Mouse (Mus musculus) forebrain, embryonic 11.5 days (tissue): ENCODE measurements at regions not wholly inside any gene's neighbourhood (a gene's known extent, or its start where the extent isn't known, plus 50 kb on each side); places are given as distances from the start of the nearest gene placed in this dataset.
"Not testable (repeated sequence)": the region's sequence is repeated elsewhere in the genome, so short reads cannot be mapped to it uniquely, and the experiment has no call there.

Source experiments
- ATAC-seq: fragments of 200-750 bp; cut with Nextera tagmentation; replicated peaks from 2 replicates; pipeline ENCODE4 v1.8.0; 2017; ENCODE audit warnings: moderate TSS enrichment; ENCODE audit not compliant: low FRiP score
- DNase-seq: peaks from one replicate; pipeline ENCODE4 v3.0.0-alpha.2; 2017; ENCODE audit warnings: low spot score
- H3K27ac ChIP-seq: fragments of 300-500 bp; sonication (generic); 2 replicates; pipeline ENCODE4 v1.5.1; 2014; ENCODE audit warnings: low read depth, low read length
- H3K27me3 ChIP-seq: fragments of 300-500 bp; sonication (generic); 2 replicates; pipeline ENCODE4 v1.6.1; 2014; ENCODE audit warnings: mild to moderate bottlenecking, low read length, mixed read lengths; ENCODE audit not compliant: control insufficient read depth, insufficient read depth
- H3K36me3 ChIP-seq: fragments of 300-500 bp; sonication (generic); 2 replicates; pipeline ENCODE4 v1.6.1; 2014; ENCODE audit warnings: mild to moderate bottlenecking, low read length, moderate library complexity, mixed read lengths; ENCODE audit not compliant: control insufficient read depth, insufficient read depth
- H3K4me1 ChIP-seq: fragments of 300-500 bp; sonication (generic); replicated peaks from 2 replicates; pipeline ENCODE4 v1.6.1; 2014; ENCODE audit warnings: low read length, mixed read lengths; ENCODE audit not compliant: control insufficient read depth, insufficient read depth
- H3K4me2 ChIP-seq: fragments of 300-500 bp; sonication (generic); 2 replicates; pipeline ENCODE4 v1.6.1; 2014; ENCODE audit warnings: low read depth, mild to moderate bottlenecking, low read length, moderate library complexity, mixed read lengths; ENCODE audit not compliant: severe bottlenecking
- H3K4me3 ChIP-seq: fragments of 300-500 bp; sonication (generic); 2 replicates; pipeline ENCODE4 v1.5.1; 2014; ENCODE audit warnings: low read depth, low read length
- H3K9ac ChIP-seq: fragments of 300-500 bp; sonication (generic); 2 replicates; pipeline ENCODE4 v1.6.1; 2014; ENCODE audit warnings: low read length
- H3K9me3 ChIP-seq: fragments of 300-500 bp; sonication (generic); 2 replicates; pipeline ENCODE4 v1.6.1; 2016; ENCODE audit warnings: low read length, mixed read lengths; ENCODE audit not compliant: control insufficient read depth
- WGBS: fragments of 180-500 bp; shearing (Covaris S2); extraction: QIAGEN DNeasy Blood & Tissue Kit; methylation state at CpG from one replicate; pipeline ENCODE4 v1.1.7; 2014; 5-methylcytosine and 5-hydroxymethylcytosine counted together

DNA sequence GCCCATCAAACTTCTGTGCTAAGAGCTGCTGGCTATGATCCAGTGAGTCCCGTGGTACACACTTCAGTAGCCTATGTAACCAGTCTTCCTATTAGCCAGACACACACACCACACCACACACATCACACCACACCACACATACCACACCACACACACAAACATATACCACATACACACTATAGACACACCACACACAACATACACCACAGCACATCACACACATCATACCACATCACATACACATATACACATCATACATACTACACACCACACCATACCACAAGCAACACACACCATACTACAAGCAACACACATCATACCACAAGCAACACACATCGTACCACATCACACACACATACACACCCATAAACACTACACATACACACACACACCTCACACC is 119.7 kb upstream of the Arid1b start:
- Histone ChIP-seq H3K27me3 (no peaks in the 10 kb centered on the region), H3K9me3 (no peaks in the 10 kb centered on the region), H3K4me1 (no peaks in the 10 kb centered on the region), H3K9ac (no peak overlapping the region), H3K27ac (no peak overlapping the region), H3K4me3 (no peak overlapping the region), H3K4me2 (no peak overlapping the region), H3K36me3 (no peaks in the 10 kb centered on the region)
- peak; percentile 7 for DNase-seq
- WGBS, result 88% methylated on average over 2 of the region's 2 CpGs
- ATAC-seq, result no peak

DNA sequence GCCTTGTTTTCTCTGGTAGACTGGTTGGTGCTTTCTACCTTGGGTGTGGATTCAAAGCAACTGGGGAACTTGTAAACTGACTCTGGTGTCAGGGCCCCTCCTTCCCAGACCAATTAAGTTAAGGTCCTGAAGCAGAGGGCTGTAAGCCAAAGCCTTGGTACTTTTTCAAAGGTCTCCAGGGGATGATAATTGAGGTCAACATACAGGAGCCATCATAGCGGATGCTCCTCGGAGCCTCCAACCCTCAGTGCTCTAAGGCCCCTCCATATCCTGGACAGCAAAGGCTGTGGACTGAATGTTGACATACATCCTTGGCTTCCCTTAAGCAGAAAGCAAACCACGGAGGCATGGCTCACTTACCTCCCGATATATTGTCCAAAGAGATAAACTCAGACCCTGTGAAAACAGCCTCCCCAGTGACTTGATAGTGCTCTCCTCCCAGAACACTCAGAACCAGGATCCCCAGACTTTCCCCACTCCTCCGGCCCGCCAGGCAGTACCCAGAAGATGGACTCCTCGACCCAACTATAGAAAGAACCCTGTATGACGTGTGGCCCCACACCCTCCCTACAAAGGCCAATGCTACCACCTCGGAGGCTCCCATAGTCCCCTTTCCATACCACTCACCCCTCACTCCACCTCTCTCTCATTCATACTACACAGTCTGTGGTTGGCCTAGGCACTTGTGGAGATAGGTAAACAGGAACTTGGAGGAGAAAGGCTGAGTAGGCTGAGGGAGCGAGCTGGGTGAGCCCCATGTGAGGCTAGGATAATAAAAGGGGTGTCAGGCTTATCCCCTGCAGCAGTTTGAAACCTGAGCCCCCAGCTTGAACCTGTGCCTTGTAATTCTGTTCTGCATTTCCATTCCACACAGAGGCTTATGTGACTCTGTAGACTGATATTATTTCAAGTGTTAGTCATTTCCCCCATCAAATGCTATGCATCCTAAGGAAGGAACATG is 118.8 kb upstream of the Arid1b start:
- peak; percentile 26 for DNase-seq
- WGBS, result 79% methylated on average over 10 of the region's 10 CpGs
- no peaks in the 10 kb centered on the region for H3K27me3 ChIP-seq
- H3K4me1 ChIP-seq, result no peaks in the 10 kb centered on the region
- H3K9me3 ChIP-seq, result no peaks in the 10 kb centered on the region
- H3K4me3 ChIP-seq, result no peak overlapping the region
- no peak for ATAC-seq
- no peak overlapping the region for H3K4me2 ChIP-seq
- no peak overlapping the region for H3K9ac ChIP-seq
- no peak overlapping the region for H3K27ac ChIP-seq
- H3K36me3 ChIP-seq, result no peaks in the 10 kb centered on the region

DNA sequence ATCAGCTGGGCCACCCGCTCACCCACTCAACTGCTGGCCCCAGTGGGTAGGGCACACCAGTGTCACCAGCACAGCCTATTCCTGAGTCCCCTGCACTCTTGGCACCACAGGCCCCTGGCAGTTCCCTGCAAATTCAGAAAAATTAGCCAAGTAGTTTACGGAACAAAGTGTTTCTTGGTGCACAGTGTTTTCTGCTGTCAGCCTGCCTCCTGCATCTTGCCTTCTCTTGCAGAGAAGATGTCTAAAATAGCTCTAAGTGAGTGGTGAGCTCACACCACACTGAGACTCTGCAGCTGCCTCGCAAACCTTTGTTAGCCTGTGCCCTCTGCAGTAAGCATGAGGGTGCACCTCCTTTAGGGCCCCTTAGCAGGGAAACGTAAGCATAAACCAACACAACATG is 117.7 kb upstream of the Arid1b start:
- Histone ChIP-seq H3K27ac (no peak overlapping the region), H3K36me3 (no peaks in the 10 kb centered on the region), H3K4me3 (no peak overlapping the region), H3K4me2 (no peak overlapping the region), H3K27me3 (no peaks in the 10 kb centered on the region), H3K9me3 (no peaks in the 10 kb centered on the region), H3K4me1 (no peaks in the 10 kb centered on the region), H3K9ac (no peak overlapping the region)
- 88% methylated on average over 4 of the region's 4 CpGs for WGBS
- DNase-seq, result peak; percentile 17
- ATAC-seq, result no peak

DNA sequence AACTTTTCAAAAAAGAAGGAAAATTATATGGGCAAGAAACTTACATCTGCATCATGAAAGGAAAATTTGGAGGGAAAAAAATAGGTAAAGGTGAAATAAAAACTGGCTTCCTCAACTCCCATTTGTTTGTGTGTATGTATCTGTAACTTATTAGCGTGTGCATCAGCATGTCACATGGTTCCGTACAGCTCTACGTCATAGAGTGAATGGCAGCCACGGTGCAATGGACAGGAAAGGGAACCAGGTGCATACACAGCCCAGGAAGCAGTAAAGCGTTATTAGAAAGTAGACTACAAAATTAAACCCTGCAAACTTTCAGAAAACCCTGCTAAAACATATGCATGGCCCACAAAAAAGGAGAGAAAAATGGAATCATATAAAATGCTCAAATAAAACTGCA is 112.7 kb upstream of the Arid1b start:
- no peak for ATAC-seq
- Histone ChIP-seq H3K27ac (no peak overlapping the region), H3K36me3 (no peaks in the 10 kb centered on the region), H3K27me3 (no peaks in the 10 kb centered on the region), H3K9me3 (no peaks in the 10 kb centered on the region), H3K4me2 (no peak overlapping the region), H3K4me1 (no peaks in the 10 kb centered on the region), H3K4me3 (no peak overlapping the region), H3K9ac (no peak overlapping the region)
- no peak for DNase-seq
- WGBS, result 92% methylated on average over 5 of the region's 5 CpGs

DNA sequence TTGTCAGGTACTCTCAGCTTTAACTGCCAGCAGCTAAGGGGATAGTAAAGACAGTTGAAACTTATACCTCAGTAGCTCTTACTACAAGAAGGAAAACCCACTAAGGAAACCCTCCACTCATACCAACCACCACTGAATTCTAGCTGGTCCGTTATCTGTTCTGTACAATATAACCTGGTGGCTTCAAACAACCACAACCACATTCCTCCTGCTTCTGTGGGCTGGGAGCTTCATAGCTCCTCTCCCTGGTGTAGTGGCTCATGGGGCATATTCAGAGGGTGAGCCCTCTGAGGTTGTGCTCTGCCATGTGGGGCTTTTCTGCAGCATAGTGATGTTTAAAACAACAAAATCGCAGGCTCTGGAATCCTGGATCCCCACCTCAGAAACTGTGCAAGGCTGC is 110.0 kb upstream of the Arid1b start:
- Histone ChIP-seq H3K9ac (no peak overlapping the region), H3K4me3 (no peak overlapping the region), H3K27ac (no peak overlapping the region), H3K4me2 (no peak overlapping the region), H3K4me1 (no peaks in the 10 kb centered on the region), H3K9me3 (no peaks in the 10 kb centered on the region), H3K27me3 (no peaks in the 10 kb centered on the region), H3K36me3 (no peaks in the 10 kb centered on the region)
- 85% methylated on average over 2 of the region's 2 CpGs for WGBS
- peak; percentile 5 for DNase-seq
- ATAC-seq, result no peak

DNA sequence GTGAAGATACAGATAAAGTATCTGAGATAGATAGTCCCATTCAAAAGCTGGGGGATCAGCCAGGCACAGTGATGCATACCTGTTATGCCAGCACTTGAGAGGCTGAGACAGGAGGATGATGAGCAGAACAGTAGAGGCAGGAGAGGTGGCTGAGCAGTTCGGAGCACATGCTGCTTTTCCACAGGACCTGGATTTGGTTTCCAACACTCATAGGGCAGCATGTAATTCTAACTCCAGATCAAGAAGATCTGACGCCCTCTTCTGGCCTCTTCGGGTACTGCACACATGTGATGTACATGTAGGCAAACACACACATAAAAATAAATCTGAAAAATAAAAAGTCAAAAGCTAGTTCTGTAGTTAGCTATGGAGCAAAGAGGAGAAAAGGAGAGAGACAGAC is 109.4 kb upstream of the Arid1b start:
- WGBS, result 72% methylated on average over 3 of the region's 3 CpGs
- Histone ChIP-seq H3K27me3 (no peaks in the 10 kb centered on the region), H3K9me3 (no peaks in the 10 kb centered on the region), H3K9ac (no peak overlapping the region), H3K36me3 (no peaks in the 10 kb centered on the region), H3K4me3 (no peak overlapping the region), H3K4me1 (no peaks in the 10 kb centered on the region), H3K27ac (no peak overlapping the region), H3K4me2 (no peak overlapping the region)
- DNase-seq, result no peak
- no peak for ATAC-seq

DNA sequence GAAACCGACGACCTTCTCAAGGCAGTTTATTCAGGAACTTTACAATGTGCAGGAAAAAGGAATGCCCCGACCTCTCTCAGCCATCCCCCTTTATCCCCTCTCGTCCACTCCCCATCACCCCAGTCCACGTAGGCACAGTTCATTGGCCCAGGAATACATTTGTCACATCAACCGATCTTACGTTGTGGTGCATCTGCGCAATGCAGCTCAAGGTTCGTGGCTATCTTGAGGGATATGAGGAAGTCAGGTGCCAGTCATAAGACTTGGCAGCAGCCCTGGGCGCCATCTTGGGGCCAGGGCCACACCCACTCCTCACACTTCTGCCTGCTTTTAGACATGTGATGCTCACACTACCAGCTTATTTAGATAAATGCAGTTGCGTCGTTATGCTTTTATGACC is 106.8 kb upstream of the Arid1b start:
- not testable (repeated sequence) for H3K36me3 ChIP-seq, H3K27ac ChIP-seq, H3K4me3 ChIP-seq, H3K27me3 ChIP-seq, ATAC-seq, H3K9ac ChIP-seq, H3K9me3 ChIP-seq, H3K4me1 ChIP-seq, H3K4me2 ChIP-seq
- 90% methylated on average over 12 of the region's 12 CpGs for WGBS
- peak; percentile 16 for DNase-seq

DNA sequence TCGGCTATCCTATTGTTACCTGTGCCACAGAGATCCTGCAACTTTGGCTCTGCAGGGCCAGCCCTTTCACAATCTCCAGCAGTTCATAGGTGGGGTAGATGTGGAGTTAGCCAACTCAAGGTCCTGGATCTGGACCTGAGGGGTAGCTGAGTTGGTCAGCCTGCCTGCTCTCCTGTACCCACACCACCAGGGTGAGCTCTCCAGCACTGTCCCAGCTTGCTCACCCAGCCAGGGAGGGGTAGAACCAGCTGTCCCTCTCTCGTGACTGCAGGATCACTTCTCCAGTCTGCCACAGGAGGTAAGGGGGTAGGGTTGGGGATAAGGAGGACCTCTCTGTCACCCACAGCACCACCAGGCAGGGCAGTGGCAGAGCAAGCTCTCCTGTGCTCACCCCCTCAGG is 104.6 kb upstream of the Arid1b start:
- no peak overlapping the region for H3K27ac ChIP-seq
- no peaks in the 10 kb centered on the region for H3K36me3 ChIP-seq
- H3K9me3 ChIP-seq, result no peaks in the 10 kb centered on the region
- no peak overlapping the region for H3K4me2 ChIP-seq
- ATAC-seq, result no peak
- no peak overlapping the region for H3K9ac ChIP-seq
- H3K4me3 ChIP-seq, result no peak overlapping the region
- DNase-seq, result peak; percentile 42
- no peaks in the 10 kb centered on the region for H3K27me3 ChIP-seq
- WGBS, result 70% methylated on average over 2 of the region's 2 CpGs
- H3K4me1 ChIP-seq, result no peaks in the 10 kb centered on the region

DNA sequence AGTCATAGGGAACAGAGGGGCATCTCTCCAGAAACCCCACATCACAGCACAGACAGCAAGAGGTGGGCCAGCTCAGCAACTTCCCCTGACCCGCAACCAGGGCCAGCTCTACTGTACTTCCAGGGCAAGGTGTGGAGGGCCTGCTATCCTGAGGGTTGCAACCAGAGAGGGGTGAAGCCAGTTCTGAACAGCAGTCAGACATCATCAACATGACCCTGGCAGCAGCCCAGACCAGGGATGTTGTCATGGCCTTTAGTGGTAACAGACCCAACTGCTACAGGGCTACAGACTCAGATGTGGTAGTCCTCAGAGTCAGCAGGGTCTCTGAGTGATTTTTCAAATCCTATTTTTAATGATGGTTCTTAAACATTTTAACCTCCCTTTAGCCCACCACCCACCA is 104.0 kb upstream of the Arid1b start:
- H3K4me1 ChIP-seq, result no peaks in the 10 kb centered on the region
- H3K9ac ChIP-seq, result no peak overlapping the region
- DNase-seq, result no peak
- 95% methylated on average over 1 of the region's 1 CpGs for WGBS
- no peak overlapping the region for H3K4me2 ChIP-seq
- no peak overlapping the region for H3K4me3 ChIP-seq
- no peaks in the 10 kb centered on the region for H3K36me3 ChIP-seq
- H3K9me3 ChIP-seq, result no peaks in the 10 kb centered on the region
- no peak overlapping the region for H3K27ac ChIP-seq
- no peaks in the 10 kb centered on the region for H3K27me3 ChIP-seq
- no peak for ATAC-seq
